8 mouse cellular contexts compared by ENCODE assay signal in genomic region chr5:149321909-149322841, GRCm38 (mm10). TPM values are rescaled to one million over a fixed set of nuclear protein-coding genes. Genes with fewer than 3 reads are reported as not detected.
DNase-seq lines count a peak whose midpoint lies in the region; ATAC-seq and TF ChIP-seq lines count a peak whose summit lies in the region.

No protein-coding gene starts in this region.

- no peaks in the 10 kb centered on the region for H3K9me3 ChIP-seq in hindbrain, embryonic 11.5 days (ENCODE audit: control insufficient read depth, low read length)
- H3K9me3 ChIP-seq in limb, embryonic 13.5 days, result no peaks in the 10 kb centered on the region
- no peaks in the 10 kb centered on the region for H3K9me3 ChIP-seq in stomach, embryonic 15.5 days

- DNase-seq in liver, adult 2 months (ENCODE audit: extremely low read depth, low read depth, low spot score), result peak; percentile 87
- no peak for DNase-seq in liver
- DNase-seq in hindbrain, embryonic 11.5 days (ENCODE audit: low spot score), result peak; percentile 44
- no peak for DNase-seq in thymus, postnatal 10 days (ENCODE audit: low spot score in 2 of 2)
- no peak for DNase-seq in adrenal gland, postnatal 25 days

- ATAC-seq in hindbrain, embryonic 11.5 days (ENCODE audit: low FRiP score), result peak; percentile 33; the same call in 1 of the 2 replicates
- no peak for ATAC-seq in limb, embryonic 13.5 days (ENCODE audit: low FRiP score, low read depth)
- no peak for ATAC-seq in stomach, embryonic 15.5 days (ENCODE audit: insufficient read depth, low FRiP score, low read depth)
- no peak for ATAC-seq in megakaryocyte-erythroid progenitor cell, adult 5-6 weeks (replicated peaks; ENCODE audit: low FRiP score, low TSS enrichment, poor library complexity, severe bottlenecking)

- TF ChIP-seq POLR2A in liver, adult 2 months (IDR thresholded peaks at IDR 0.05; ENCODE audit: extremely low read depth, insufficient read depth, low read length), result no peak

- no peak overlapping the region for H3K4me2 ChIP-seq in hindbrain, embryonic 11.5 days (replicated peaks; ENCODE audit: low read depth, low read length)
- H3K4me2 ChIP-seq in limb, embryonic 13.5 days (replicated peaks), result peak overlapping the region; percentile 30
- no peak overlapping the region for H3K4me2 ChIP-seq in stomach, embryonic 15.5 days

- H3K27me3 ChIP-seq in liver, adult 2 months (ENCODE audit: control insufficient read depth, insufficient read depth, low read length), result no peaks in the 10 kb centered on the region
- H3K27me3 ChIP-seq in hindbrain, embryonic 11.5 days (ENCODE audit: control insufficient read depth, insufficient read depth, low read length), result no peaks in the 10 kb centered on the region
- H3K27me3 ChIP-seq in limb, embryonic 13.5 days, result no peaks in the 10 kb centered on the region
- H3K27me3 ChIP-seq in stomach, embryonic 15.5 days (replicated peaks), result no peaks in the 10 kb centered on the region

- H3K9ac ChIP-seq in liver, adult 2 months (ENCODE audit: low read depth, low read length), result peak overlapping the region; percentile 79
- peak overlapping the region; percentile 28; the same call in 1 of the 2 replicates for H3K9ac ChIP-seq in hindbrain, embryonic 11.5 days (ENCODE audit: low read depth, low read length)
- 0 out of 2 replicates have a peak overlapping the region, but pooled peaks have one; percentile 19 for H3K9ac ChIP-seq in limb, embryonic 13.5 days
- H3K9ac ChIP-seq in stomach, embryonic 15.5 days, result no peak overlapping the region

- no peaks in the 10 kb centered on the region for H3K36me3 ChIP-seq in liver, adult 2 months (ENCODE audit: control insufficient read depth, insufficient read depth, low read length)
- H3K36me3 ChIP-seq in hindbrain, embryonic 11.5 days (ENCODE audit: control insufficient read depth, insufficient read depth, low read length), result no peaks in the 10 kb centered on the region
- H3K36me3 ChIP-seq in limb, embryonic 13.5 days, result no peaks in the 10 kb centered on the region
- no peaks in the 10 kb centered on the region for H3K36me3 ChIP-seq in stomach, embryonic 15.5 days

- TF ChIP-seq CTCF in liver, adult 2 months (IDR thresholded peaks at IDR 0.05; ENCODE audit: low read depth, low read length), result no peak

- peak overlapping the region; percentile 89 for H3K27ac ChIP-seq in liver, adult 2 months (replicated peaks; ENCODE audit: insufficient read depth, low read depth, low read length)
- peak overlapping the region; percentile 67 for H3K27ac ChIP-seq in hindbrain, embryonic 11.5 days (ENCODE audit: low read depth, low read length)
- H3K27ac ChIP-seq in limb, embryonic 13.5 days, result peak overlapping the region; percentile 96
- H3K27ac ChIP-seq in stomach, embryonic 15.5 days, result peak overlapping the region; percentile 52; the same call in 1 of the 2 replicates

- WGBS in liver, adult 2 months, result 22% methylated on average over 15 of the region's 15 CpGs
- WGBS in hindbrain, embryonic 11.5 days, result 25% methylated on average over 15 of the region's 15 CpGs
- WGBS in limb, embryonic 13.5 days, result 22% methylated on average over 15 of the region's 15 CpGs
- 27% methylated on average over 15 of the region's 15 CpGs for WGBS in stomach, embryonic 15.5 days

- peaks cover 21% of the 10 kb centered on the region for H3K4me1 ChIP-seq in liver, adult 2 months (ENCODE audit: control insufficient read depth, insufficient read depth, low read length)
- H3K4me1 ChIP-seq in hindbrain, embryonic 11.5 days (replicated peaks; ENCODE audit: control insufficient read depth, insufficient read depth, low read length), result peaks cover 23% of the 10 kb centered on the region
- H3K4me1 ChIP-seq in limb, embryonic 13.5 days, result peaks cover 53% of the 10 kb centered on the region
- peaks cover 34% of the 10 kb centered on the region for H3K4me1 ChIP-seq in stomach, embryonic 15.5 days

- H3K4me3 ChIP-seq in liver, adult 2 months (ENCODE audit: insufficient read depth, low read depth, low read length), result peak overlapping the region; percentile 18
- no peak overlapping the region for H3K4me3 ChIP-seq in hindbrain, embryonic 11.5 days (ENCODE audit: low read depth, low read length)
- no peak overlapping the region for H3K4me3 ChIP-seq in limb, embryonic 13.5 days
- no peak overlapping the region for H3K4me3 ChIP-seq in stomach, embryonic 15.5 days (replicated peaks)

- no peaks in the 10 kb centered on the region for H3K79me2 ChIP-seq in liver, adult 2 months (ENCODE audit: control insufficient read depth, insufficient read depth, low read length)

RNA-seq across cellular contexts. Expression of gene Alox5ap, which starts 57.6 kb away (rescaled TPM):
- total RNA-seq in liver, adult 2 months (2014; rRNA removed), result 2.3 and 3.8 TPM in 2 replicates
- 4.8 and 6.4 TPM in 2 replicates for polyA plus RNA-seq in liver, adult 2 months (2012; rRNA removed)
- 5.6 and 6.9 TPM in 2 replicates for polyA plus RNA-seq in hindbrain, embryonic 11.5 days (2014; fragmentation: Nextera tagmentation; extraction: Ambion mirVana)
- polyA plus RNA-seq in limb, embryonic 13.5 days (2015; fragmentation: Nextera tagmentation; extraction: Ambion mirVana), result 12.6 and 13.1 TPM in 2 replicates
- polyA plus RNA-seq in stomach, embryonic 15.5 days (2015; fragmentation: Nextera tagmentation; extraction: Ambion mirVana), result 26.1 and 32.2 TPM in 2 replicates
- total RNA-seq in megakaryocyte-erythroid progenitor cell, adult 5-6 weeks (2014; fragmentation: Nextera tagmentation), result 8.8 and 11.6 TPM in 2 replicates
- 20.9 and 41.6 TPM in 2 replicates for total RNA-seq in megakaryocyte-erythroid progenitor cell, adult 5-6 weeks (2017)
- 9.4 and 14.1 TPM in 2 replicates for total RNA-seq in adrenal gland, postnatal 25 days (2021)

Comparison
In these comparisons a context has a peak if more than half of its experiments do, and no peak if none do; other contexts are left out.
1. DNase-seq: peak in liver, adult 2 months (single experiment) and hindbrain, embryonic 11.5 days (single experiment); none in liver (single experiment), thymus, postnatal 10 days (0 of 2) and adrenal gland, postnatal 25 days (single experiment).
2. Peak in every context shown above with its lines, with median percentiles within 50 percentile points of each other: H3K27ac ChIP-seq.